Mouse (Mus musculus) limb, embryonic 12.5 days (tissue): Measurements from ENCODE around the gene Fxyd3. TPM values are rescaled to one million over a fixed set of nuclear protein-coding genes. Genes with fewer than 3 reads are reported as not detected.

Experiments used
- ATAC-seq: fragments of 200-750 bp; cut with Nextera tagmentation; 2 replicates; pipeline ENCODE4 v1.8.0; 2017; ENCODE audit warnings: low read depth, moderate TSS enrichment; ENCODE audit not compliant: insufficient number of reproducible peaks, insufficient read depth, low FRiP score, low TSS enrichment
- H3K27ac ChIP-seq: fragments of 300-500 bp; sonication (generic); 2 replicates; pipeline ENCODE4 v1.5.1; 2016; ENCODE audit warnings: mild to moderate bottlenecking, moderate library complexity
- H3K27me3 ChIP-seq: fragments of 300-500 bp; sonication (generic); 2 replicates; pipeline ENCODE4 v1.6.1; 2016; ENCODE audit warnings: mild to moderate bottlenecking, moderate library complexity
- H3K36me3 ChIP-seq: fragments of 300-500 bp; sonication (generic); 2 replicates; pipeline ENCODE4 v1.6.1; 2016; ENCODE audit warnings: mild to moderate bottlenecking, moderate library complexity
- H3K4me1 ChIP-seq: fragments of 300-500 bp; sonication (generic); replicated peaks from 2 replicates; pipeline ENCODE4 v1.6.1; 2016
- H3K4me2 ChIP-seq: fragments of 300-500 bp; sonication (generic); 2 replicates; pipeline ENCODE4 v1.6.1; 2016; ENCODE audit warnings: mild to moderate bottlenecking, moderate library complexity
- H3K4me3 ChIP-seq: fragments of 300-500 bp; sonication (generic); replicated peaks from 2 replicates; pipeline ENCODE4 v1.5.1; 2016; ENCODE audit warnings: mild to moderate bottlenecking
- H3K9ac ChIP-seq: fragments of 300-500 bp; sonication (generic); replicated peaks from 2 replicates; pipeline ENCODE4 v1.6.1; 2016; ENCODE audit warnings: mild to moderate bottlenecking, moderate library complexity
- H3K9me3 ChIP-seq: fragments of 300-500 bp; sonication (generic); 2 replicates; pipeline ENCODE4 v1.6.1; 2016; ENCODE audit warnings: mild to moderate bottlenecking, moderate library complexity
- WGBS: fragments of 180-500 bp; shearing (Covaris S2); methylation state at CpG from one replicate; pipeline ENCODE4 v1.1.7; 2016; 5-methylcytosine and 5-hydroxymethylcytosine counted together
- polyA plus RNA-seq: library from polyadenylated mRNA; unstranded; fragments of >200 nt; fragmentation: Nextera tagmentation; extraction: Ambion mirVana; gene quantifications from 2 replicates; pipeline ENCODE4 v1.2.1, GENCODE M21; 2016

Gene Fxyd3
- polyA plus RNA-seq, 1 experiment from 2014 or later = 18.3 TPM

- Histone ChIP-seq H3K27me3 (no peaks in the 10 kb centered on the region), H3K27ac (no peak overlapping the region), H3K4me1 (peaks cover 22% of the 10 kb centered on the region), H3K9me3 (no peaks in the 10 kb centered on the region), H3K4me2 (no peak overlapping the region), H3K9ac (no peak overlapping the region), H3K4me3 (no peak overlapping the region), H3K36me3 (no peaks in the 10 kb centered on the region)
- no peak for ATAC-seq
- 81% methylated on average over 6 of the region's 6 CpGs for WGBS
Observed at GRCm38 (mm10) chr7:31070324-31070723, 6.2 kb downstream of the Fxyd3 start.

GRCm38 (mm10) chr7:31069491-31069890 lies 7.0 kb downstream of the Fxyd3 start:
- no peak overlapping the region for H3K4me2 ChIP-seq
- no peaks in the 10 kb centered on the region for H3K27me3 ChIP-seq
- no peak for ATAC-seq
- WGBS = 84% methylated on average over 14 of the region's 14 CpGs
- H3K9me3 ChIP-seq = no peaks in the 10 kb centered on the region
- no peak overlapping the region for H3K27ac ChIP-seq
- H3K4me1 ChIP-seq = peaks cover 22% of the 10 kb centered on the region
- H3K9ac ChIP-seq = no peak overlapping the region
- no peaks in the 10 kb centered on the region for H3K36me3 ChIP-seq
- no peak overlapping the region for H3K4me3 ChIP-seq

- Histone ChIP-seq H3K27me3 (no peaks in the 10 kb centered on the region), H3K36me3 (no peaks in the 10 kb centered on the region), H3K4me3 (no peak overlapping the region), H3K9ac (no peak overlapping the region), H3K9me3 (no peaks in the 10 kb centered on the region), H3K27ac (peak overlapping the region; percentile 43; the same call in 1 of the 2 replicates), H3K4me2 (no peak overlapping the region), H3K4me1 (peaks cover 22% of the 10 kb centered on the region)
- peak; percentile 21; the same call in 1 of the 2 replicates for ATAC-seq
- 38% methylated on average over 5 of the region's 5 CpGs for WGBS
Observed at GRCm38 (mm10) chr7:31067836-31068235, 8.7 kb downstream of the Fxyd3 start.

- H3K4me2 ChIP-seq = no peak overlapping the region
- H3K36me3 ChIP-seq = no peaks in the 10 kb centered on the region
- no peak overlapping the region for H3K9ac ChIP-seq
- 84% methylated on average over 12 of the region's 12 CpGs for WGBS
- no peaks in the 10 kb centered on the region for H3K27me3 ChIP-seq
- H3K4me1 ChIP-seq = peaks cover 17% of the 10 kb centered on the region
- H3K4me3 ChIP-seq = no peak overlapping the region
- no peak for ATAC-seq
- no peaks in the 10 kb centered on the region for H3K9me3 ChIP-seq
- H3K27ac ChIP-seq = no peak overlapping the region
Observed at GRCm38 (mm10) chr7:31063074-31063560, 13.4 kb downstream of the Fxyd3 start.

GRCm38 (mm10) chr7:31060621-31061010 lies 15.9 kb downstream of the Fxyd3 start:
- no peak overlapping the region for H3K27ac ChIP-seq
- H3K4me3 ChIP-seq = no peak overlapping the region
- no peak for ATAC-seq
- H3K9me3 ChIP-seq = no peaks in the 10 kb centered on the region
- peaks cover 5% of the 10 kb centered on the region; the same call in 1 of the 2 replicates for H3K4me1 ChIP-seq
- H3K27me3 ChIP-seq = no peaks in the 10 kb centered on the region
- H3K9ac ChIP-seq = no peak overlapping the region
- WGBS = 88% methylated on average over 7 of the region's 7 CpGs
- H3K4me2 ChIP-seq = no peak overlapping the region
- no peaks in the 10 kb centered on the region for H3K36me3 ChIP-seq

GRCm38 (mm10) chr7:31059919-31060620 lies 16.4 kb downstream of the Fxyd3 start:
- Histone ChIP-seq H3K27ac (no peak overlapping the region), H3K9ac (no peak overlapping the region; the same call in 1 of the 2 replicates), H3K4me1 (peaks cover 11% of the 10 kb centered on the region), H3K9me3 (no peaks in the 10 kb centered on the region), H3K27me3 (no peaks in the 10 kb centered on the region), H3K36me3 (no peaks in the 10 kb centered on the region), H3K4me3 (no peak overlapping the region), H3K4me2 (no peak overlapping the region)
- WGBS = 64% methylated on average over 11 of the region's 11 CpGs
- ATAC-seq = no peak

- H3K9ac ChIP-seq = no peak within 1 kb of the TSS; the same call in 1 of the 2 replicates
- H3K4me3 ChIP-seq = no peak within 1 kb of the TSS
- H3K9me3 ChIP-seq = no peaks in the 10 kb centered on the region
- 0 out of 2 replicates have a peak, but pooled peaks have one; percentile 27 for ATAC-seq
- WGBS = 3% methylated on average over 2 of the region's 2 CpGs
- H3K27me3 ChIP-seq = peaks cover 8% of the 10 kb centered on the region
- no peak within 1 kb of the TSS for H3K4me2 ChIP-seq
- H3K4me1 ChIP-seq = peaks cover 20% of the 10 kb centered on the region
- no peak within 1 kb of the TSS for H3K27ac ChIP-seq
- no peaks in the 10 kb centered on the region for H3K36me3 ChIP-seq
Observed at GRCm38 (mm10) chr7:31059108-31059507, 17.4 kb downstream of the Fxyd3 start, which contains the start of gene Lgi4. TSS of gene Lgi4 (plus strand) at chr7:31059342.

- 83% methylated on average over 6 of the region's 6 CpGs for WGBS
- Histone ChIP-seq H3K9me3 (no peaks in the 10 kb centered on the region), H3K4me3 (no peak overlapping the region), H3K4me2 (no peak overlapping the region), H3K4me1 (peaks cover 29% of the 10 kb centered on the region), H3K36me3 (no peaks in the 10 kb centered on the region), H3K27me3 (peaks cover 17% of the 10 kb centered on the region), H3K9ac (no peak overlapping the region), H3K27ac (no peak overlapping the region)
- ATAC-seq = no peak
Observed at GRCm38 (mm10) chr7:31058211-31058610, 18.3 kb downstream of the Fxyd3 start.

- Histone ChIP-seq H3K27me3 (peaks cover 22% of the 10 kb centered on the region), H3K4me2 (no peak overlapping the region), H3K4me1 (peaks cover 34% of the 10 kb centered on the region), H3K27ac (no peak overlapping the region), H3K9me3 (no peaks in the 10 kb centered on the region), H3K9ac (no peak overlapping the region), H3K4me3 (no peak overlapping the region), H3K36me3 (no peaks in the 10 kb centered on the region)
- no peak for ATAC-seq
- 60% methylated on average over 5 of the region's 5 CpGs for WGBS
Observed at GRCm38 (mm10) chr7:31057730-31058129, 18.8 kb downstream of the Fxyd3 start.

- ATAC-seq = no peak
- Histone ChIP-seq H3K9me3 (no peaks in the 10 kb centered on the region), H3K4me1 (peaks cover 41% of the 10 kb centered on the region), H3K4me3 (no peak within 1 kb of the TSS), H3K9ac (0 out of 2 replicates have a peak within 1 kb of the TSS, but pooled peaks have one; percentile 4), H3K27me3 (peaks cover 29% of the 10 kb centered on the region), H3K27ac (peak within 1 kb of the TSS; percentile 54; the same call in 1 of the 2 replicates), H3K4me2 (peak within 1 kb of the TSS; percentile 48; the same call in 1 of the 2 replicates), H3K36me3 (no peaks in the 10 kb centered on the region)
- 61% methylated on average over 2 of the region's 2 CpGs for WGBS
Observed at GRCm38 (mm10) chr7:31057071-31057470, 19.4 kb downstream of the Fxyd3 start, which contains the start of gene Fxyd1. TSS of gene Fxyd1 (minus strand) at chr7:31057199.

GRCm38 (mm10) chr7:31056448-31056847 lies 20.1 kb downstream of the Fxyd3 start:
- peaks cover 35% of the 10 kb centered on the region for H3K27me3 ChIP-seq
- H3K36me3 ChIP-seq = no peaks in the 10 kb centered on the region
- H3K4me1 ChIP-seq = peaks cover 47% of the 10 kb centered on the region
- no peak overlapping the region for H3K4me3 ChIP-seq
- no peaks in the 10 kb centered on the region for H3K9me3 ChIP-seq
- H3K4me2 ChIP-seq = no peak overlapping the region
- H3K27ac ChIP-seq = no peak overlapping the region
- no peak overlapping the region for H3K9ac ChIP-seq
- no peak for ATAC-seq
- 74% methylated on average over 7 of the region's 7 CpGs for WGBS
